Comparison of ENCODE assay signal across 30 mouse cellular contexts in genomic region chr3:121909155-121909554, GRCm38 (mm10). TPM values are rescaled to one million over a fixed set of nuclear protein-coding genes. Genes with fewer than 3 reads are reported as not detected.
DNase-seq lines count a peak whose midpoint lies in the region; ATAC-seq lines count a peak whose summit lies in the region.
"Had no signal": no experiment of that assay in that cellular context is flagged by ENCODE, and none has a peak within 500 bp of the region (broad histone marks: within the 10 kb centered on the region; RNA-seq: fewer than 3 reads in every experiment).

No protein-coding gene starts in this region.

- no peaks in the 10 kb centered on the region for H3K36me3 ChIP-seq in forebrain, embryonic 14.5 days (ENCODE audit: control insufficient read depth, insufficient read depth, low read length)
- H3K36me3 ChIP-seq: embryonic facial prominence, embryonic 13.5 days; forebrain, embryonic 10.5 days; heart, embryonic 15.5 days; kidney, embryonic 15.5 days; limb, embryonic 12.5 days; liver, embryonic 15.5 days; lung, embryonic 15.5 days; midbrain, embryonic 13.5 days; neural tube, embryonic 13.5 days had no signal

- ATAC-seq in frontal cortex, adult (ENCODE audit: low TSS enrichment): peak; percentile 83
- ATAC-seq in forebrain, embryonic 14.5 days: no peak
- ATAC-seq: activated CD4-positive, CD25-positive, alpha-beta regulatory T cell, adult 4 months; forebrain, embryonic 16.5 days; hindbrain, embryonic 16.5 days; midbrain, embryonic 13.5 days had no signal

- 83% methylated on average over 3 of the region's 3 CpGs for WGBS in forebrain, embryonic 14.5 days

- H3K4me3 ChIP-seq in forebrain, embryonic 14.5 days (ENCODE audit: low read depth, low read length): no peak overlapping the region
- H3K4me3 ChIP-seq: embryonic facial prominence, embryonic 13.5 days; forebrain, embryonic 10.5 days; heart, embryonic 15.5 days; kidney, embryonic 15.5 days; limb, embryonic 12.5 days; liver, embryonic 15.5 days; lung, embryonic 15.5 days; midbrain, embryonic 13.5 days; neural tube, embryonic 13.5 days had no signal

- intact Hi-C loops in left cerebral cortex, postnatal 25 days (cut with DNase I): no loop called here

- no peak overlapping the region for H3K4me2 ChIP-seq in forebrain, embryonic 14.5 days (ENCODE audit: low read length)
- H3K4me2 ChIP-seq: embryonic facial prominence, embryonic 13.5 days; heart, embryonic 15.5 days; kidney, embryonic 15.5 days; limb, embryonic 12.5 days; liver, embryonic 15.5 days; lung, embryonic 15.5 days; midbrain, embryonic 13.5 days; neural tube, embryonic 13.5 days had no signal

- H3K4me1 ChIP-seq in forebrain, embryonic 14.5 days (ENCODE audit: control insufficient read depth, insufficient read depth, low read length): no peaks in the 10 kb centered on the region
- H3K4me1 ChIP-seq: midbrain, embryonic 13.5 days; neural tube, embryonic 13.5 days had no signal

- H3K9ac ChIP-seq in forebrain, embryonic 14.5 days (ENCODE audit: low read length): no peak overlapping the region
- H3K9ac ChIP-seq: embryonic facial prominence, embryonic 13.5 days; heart, embryonic 15.5 days; kidney, embryonic 15.5 days; limb, embryonic 12.5 days; liver, embryonic 15.5 days; lung, embryonic 15.5 days; midbrain, embryonic 13.5 days; neural tube, embryonic 13.5 days had no signal

- DNase-seq in frontal cortex, postnatal 14 days (ENCODE audit: low spot score in 2 of 2): no peak
- peak; percentile 67 for DNase-seq in heart, adult 8-10 months (ENCODE audit: low spot score)
- DNase-seq in heart, postnatal 4 days: no peak
- peak; percentile 7 to 56 for DNase-seq in left cerebral cortex, postnatal 25 days (ENCODE audit: low spot score in 2 of 2)
- no peak for DNase-seq in left cerebral cortex, adult 11 months (ENCODE audit: low spot score)
- DNase-seq in forebrain, embryonic 14.5 days (ENCODE audit: low spot score): no peak
- no peak for DNase-seq in adrenal gland, adult 8-10 months
- DNase-seq: adrenal gland, postnatal 10 days; cerebellum, adult 11 months; cerebellum, adult 9-11 months; kidney, adult 18-20 months; kidney, postnatal 25 days; lung, postnatal 36 days; right cerebral cortex, postnatal 4 days; thymus, adult 2 months; thymus, postnatal 36 days had no signal

- H3K9me3 ChIP-seq in forebrain, embryonic 14.5 days (replicated peaks; ENCODE audit: control insufficient read depth, low read length): no peaks in the 10 kb centered on the region
- H3K9me3 ChIP-seq: embryonic facial prominence, embryonic 13.5 days; forebrain, embryonic 10.5 days; heart, embryonic 15.5 days; kidney, embryonic 15.5 days; limb, embryonic 12.5 days; liver, embryonic 15.5 days; lung, embryonic 15.5 days; midbrain, embryonic 13.5 days; neural tube, embryonic 13.5 days had no signal

- no peak overlapping the region for H3K27ac ChIP-seq in forebrain, embryonic 14.5 days (ENCODE audit: low read depth, low read length)
- H3K27ac ChIP-seq: embryonic facial prominence, embryonic 13.5 days; forebrain, embryonic 10.5 days; heart, embryonic 15.5 days; kidney, embryonic 15.5 days; limb, embryonic 12.5 days; liver, embryonic 15.5 days; lung, embryonic 15.5 days; midbrain, embryonic 13.5 days; neural tube, embryonic 13.5 days had no signal

- no peaks in the 10 kb centered on the region for H3K27me3 ChIP-seq in forebrain, embryonic 14.5 days (replicated peaks; ENCODE audit: control insufficient read depth, insufficient read depth, low read length)
- H3K27me3 ChIP-seq: CH12.LX; embryonic facial prominence, embryonic 13.5 days; heart, embryonic 15.5 days; kidney, embryonic 15.5 days; limb, embryonic 12.5 days; liver, embryonic 15.5 days; lung, embryonic 15.5 days; midbrain, embryonic 13.5 days; neural tube, embryonic 13.5 days had no signal

RNA-seq across cellular contexts. Expression of gene Arhgap29, which starts 43.2 kb away (rescaled TPM):
- total RNA-seq in heart, adult 8-10 months (2022): 10 to 100 TPM; 33.4 to 38.6 (median 37.2) TPM
- total RNA-seq in heart, postnatal 4 days (2021): 100 to 1,000 TPM; 107 to 114 TPM
- total RNA-seq in left cerebral cortex, postnatal 25 days (2021): 10 to 100 TPM; 23.9 to 26.9 TPM
- 20.1 and 30.2 TPM in 2 replicates for polyA plus RNA-seq in forebrain, embryonic 14.5 days (2014; fragmentation: Nextera tagmentation; extraction: Ambion mirVana)
- total RNA-seq in adrenal gland, adult 8-10 months (2022): 10 to 100 TPM; 47.3 to 67.5 (median 51.3) TPM

Comparison
In these comparisons a context has a peak if more than half of its experiments do, and no peak if none do; other contexts are left out.
1. DNase-seq: peak in heart, adult 8-10 months (single experiment) and left cerebral cortex, postnatal 25 days (2 of 2); none in frontal cortex, postnatal 14 days (0 of 2), heart, postnatal 4 days (single experiment), left cerebral cortex, adult 11 months (single experiment), forebrain, embryonic 14.5 days (single experiment) and adrenal gland, adult 8-10 months (single experiment).